Mouse (Mus musculus): Measurements from ENCODE around the gene Tcam1. TPM values are rescaled to one million over a fixed set of nuclear protein-coding genes. Genes with fewer than 3 reads are reported as not detected.

The Tcam1 gene
- polyA plus RNA-seq, 1 experiment: 0.45 TPM

GRCm38 (mm10) chr11:106266431-106266830 is 10.0 kb upstream of the Tcam1 start:
- no peak overlapping the region for H3K4me3 ChIP-seq (ENCODE audit: low read depth, low read length)
- TF ChIP-seq CTCF (IDR thresholded peaks at IDR 0.05; ENCODE audit: low read depth, low read length) (no peak), EP300 (IDR thresholded peaks at IDR 0.05; ENCODE audit: insufficient read depth, low read depth, low read length) (no peak), POLR2A (IDR thresholded peaks at IDR 0.05; ENCODE audit: insufficient read depth, low read length) (no peak)
- H3K9me3 ChIP-seq (replicated peaks; ENCODE audit: control insufficient read depth, insufficient read depth, low read length, poor library complexity, severe bottlenecking): no peaks in the 10 kb centered on the region
- no peaks in the 10 kb centered on the region for H3K27me3 ChIP-seq (ENCODE audit: control insufficient read depth, insufficient read depth, low read length, poor library complexity, severe bottlenecking)
- H3K9ac ChIP-seq (ENCODE audit: low read depth, poor library complexity, severe bottlenecking): no peak overlapping the region
- H3K36me3 ChIP-seq (ENCODE audit: control insufficient read depth, insufficient read depth, low read length, poor library complexity, severe bottlenecking): peaks cover 48% of the 10 kb centered on the region
- H3K4me1 ChIP-seq (ENCODE audit: control insufficient read depth, insufficient read depth, low read length): no peaks in the 10 kb centered on the region
- H3K27ac ChIP-seq (ENCODE audit: insufficient read depth, low read length): no peak overlapping the region

- no peaks in the 10 kb centered on the region for H3K9me3 ChIP-seq (replicated peaks; ENCODE audit: control insufficient read depth, insufficient read depth, low read length, poor library complexity, severe bottlenecking)
- peaks cover 38% of the 10 kb centered on the region for H3K36me3 ChIP-seq (ENCODE audit: control insufficient read depth, insufficient read depth, low read length, poor library complexity, severe bottlenecking)
- no peak overlapping the region for H3K27ac ChIP-seq (ENCODE audit: insufficient read depth, low read length)
- no peak overlapping the region for H3K9ac ChIP-seq (ENCODE audit: low read depth, poor library complexity, severe bottlenecking)
- H3K27me3 ChIP-seq (ENCODE audit: control insufficient read depth, insufficient read depth, low read length, poor library complexity, severe bottlenecking): no peaks in the 10 kb centered on the region
- no peak overlapping the region for H3K4me3 ChIP-seq (ENCODE audit: low read depth, low read length)
- no peak for TF ChIP-seq EP300 (IDR thresholded peaks at IDR 0.05; ENCODE audit: insufficient read depth, low read depth, low read length)
- H3K4me1 ChIP-seq (ENCODE audit: control insufficient read depth, insufficient read depth, low read length): no peaks in the 10 kb centered on the region
Measured at GRCm38 (mm10) chr11:106267311-106267852, 9.1 kb upstream of the Tcam1 start.

- Histone ChIP-seq H3K27ac (ENCODE audit: insufficient read depth, low read length) (no peak overlapping the region), H3K9me3 (replicated peaks; ENCODE audit: control insufficient read depth, insufficient read depth, low read length, poor library complexity, severe bottlenecking) (no peaks in the 10 kb centered on the region), H3K9ac (ENCODE audit: low read depth, poor library complexity, severe bottlenecking) (no peak overlapping the region), H3K36me3 (ENCODE audit: control insufficient read depth, insufficient read depth, low read length, poor library complexity, severe bottlenecking) (peaks cover 33% of the 10 kb centered on the region), H3K27me3 (ENCODE audit: control insufficient read depth, insufficient read depth, low read length, poor library complexity, severe bottlenecking) (no peaks in the 10 kb centered on the region), H3K4me1 (ENCODE audit: control insufficient read depth, insufficient read depth, low read length) (no peaks in the 10 kb centered on the region), H3K4me3 (ENCODE audit: low read depth, low read length) (no peak overlapping the region)
- TF ChIP-seq CTCF (IDR thresholded peaks at IDR 0.05; ENCODE audit: low read depth, low read length): no peak
Measured at GRCm38 (mm10) chr11:106267871-106268270, 8.6 kb upstream of the Tcam1 start.

- Histone ChIP-seq H3K9me3 (replicated peaks; ENCODE audit: control insufficient read depth, insufficient read depth, low read length, poor library complexity, severe bottlenecking) (no peaks in the 10 kb centered on the region), H3K9ac (ENCODE audit: low read depth, poor library complexity, severe bottlenecking) (peak overlapping the region; percentile 24; the same call in 1 of the 2 replicates), H3K4me1 (ENCODE audit: control insufficient read depth, insufficient read depth, low read length) (no peaks in the 10 kb centered on the region), H3K4me3 (ENCODE audit: low read depth, low read length) (no peak overlapping the region), H3K27ac (ENCODE audit: insufficient read depth, low read length) (peak overlapping the region; percentile 78), H3K36me3 (ENCODE audit: control insufficient read depth, insufficient read depth, low read length, poor library complexity, severe bottlenecking) (peaks cover 27% of the 10 kb centered on the region), H3K27me3 (ENCODE audit: control insufficient read depth, insufficient read depth, low read length, poor library complexity, severe bottlenecking) (no peaks in the 10 kb centered on the region)
- TF ChIP-seq POLR2A (IDR thresholded peaks at IDR 0.05; ENCODE audit: insufficient read depth, low read length): no peak
- no peak for TF ChIP-seq CTCF (IDR thresholded peaks at IDR 0.05; ENCODE audit: low read depth, low read length)
- no peak for TF ChIP-seq EP300 (IDR thresholded peaks at IDR 0.05; ENCODE audit: insufficient read depth, low read depth, low read length)
Measured at GRCm38 (mm10) chr11:106268326-106269059, 8.0 kb upstream of the Tcam1 start.

GRCm38 (mm10) chr11:106269060-106269431 is 7.4 kb upstream of the Tcam1 start:
- H3K9ac ChIP-seq (ENCODE audit: low read depth, poor library complexity, severe bottlenecking): 0 out of 2 replicates have a peak overlapping the region, but pooled peaks have one; percentile 24
- no peaks in the 10 kb centered on the region for H3K27me3 ChIP-seq (ENCODE audit: control insufficient read depth, insufficient read depth, low read length, poor library complexity, severe bottlenecking)
- H3K36me3 ChIP-seq (ENCODE audit: control insufficient read depth, insufficient read depth, low read length, poor library complexity, severe bottlenecking): peaks cover 21% of the 10 kb centered on the region
- H3K4me3 ChIP-seq (ENCODE audit: low read depth, low read length): 0 out of 2 replicates have a peak overlapping the region, but pooled peaks have one; percentile 5
- H3K4me1 ChIP-seq (ENCODE audit: control insufficient read depth, insufficient read depth, low read length): no peaks in the 10 kb centered on the region
- H3K9me3 ChIP-seq (replicated peaks; ENCODE audit: control insufficient read depth, insufficient read depth, low read length, poor library complexity, severe bottlenecking): no peaks in the 10 kb centered on the region
- peak overlapping the region; percentile 86 for H3K27ac ChIP-seq (ENCODE audit: insufficient read depth, low read length)
- peak; percentile 82; the same call in 1 of the 2 replicates for TF ChIP-seq EP300 (IDR thresholded peaks at IDR 0.05; ENCODE audit: insufficient read depth, low read depth, low read length)
- TF ChIP-seq CTCF (IDR thresholded peaks at IDR 0.05; ENCODE audit: low read depth, low read length): no peak

GRCm38 (mm10) chr11:106271131-106271793 is 5.2 kb upstream of the Tcam1 start:
- H3K4me3 ChIP-seq (ENCODE audit: low read depth, low read length): peak overlapping the region; percentile 95
- no peaks in the 10 kb centered on the region for H3K9me3 ChIP-seq (replicated peaks; ENCODE audit: control insufficient read depth, insufficient read depth, low read length, poor library complexity, severe bottlenecking)
- TF ChIP-seq EP300 (IDR thresholded peaks at IDR 0.05; ENCODE audit: insufficient read depth, low read depth, low read length): no peak
- no peak for TF ChIP-seq CTCF (IDR thresholded peaks at IDR 0.05; ENCODE audit: low read depth, low read length)
- TF ChIP-seq POLR2A (IDR thresholded peaks at IDR 0.05; ENCODE audit: insufficient read depth, low read length): no peak
- H3K27ac ChIP-seq (ENCODE audit: insufficient read depth, low read length): no peak overlapping the region
- no peaks in the 10 kb centered on the region for H3K27me3 ChIP-seq (ENCODE audit: control insufficient read depth, insufficient read depth, low read length, poor library complexity, severe bottlenecking)
- H3K36me3 ChIP-seq (ENCODE audit: control insufficient read depth, insufficient read depth, low read length, poor library complexity, severe bottlenecking): peaks cover 3% of the 10 kb centered on the region
- peak overlapping the region; percentile 98 for H3K9ac ChIP-seq (ENCODE audit: low read depth, poor library complexity, severe bottlenecking)
- H3K4me1 ChIP-seq (ENCODE audit: control insufficient read depth, insufficient read depth, low read length): peaks cover 8% of the 10 kb centered on the region

Measured in ES-Bruce4 (cell line).